ENCODE assay signal across 10 mouse cellular contexts in genomic region chr12:86646831-86647230, GRCm38 (mm10). TPM values are rescaled to one million over a fixed set of nuclear protein-coding genes. Genes with fewer than 3 reads are reported as not detected.
DNase-seq lines count a peak whose midpoint lies in the region; ATAC-seq lines count a peak whose summit lies in the region.
"Had no signal": no experiment of that assay in that cellular context is flagged by ENCODE, and none has a peak within 500 bp of the region (broad histone marks: within the 10 kb centered on the region; RNA-seq: fewer than 3 reads in every experiment).

No protein-coding gene starts in this region.

- no peak for ATAC-seq in embryonic facial prominence, embryonic 11.5 days (replicated peaks; ENCODE audit: insufficient number of reproducible peaks, low FRiP score, low TSS enrichment, low read depth)
- ATAC-seq in forebrain, embryonic 15.5 days (replicated peaks): no peak
- ATAC-seq in hindbrain, embryonic 16.5 days: peak; percentile 53

- no peak overlapping the region for H3K4me3 ChIP-seq in embryonic facial prominence, embryonic 11.5 days (ENCODE audit: low read depth, low read length)
- H3K4me3 ChIP-seq in forebrain, embryonic 15.5 days: no peak overlapping the region
- H3K4me3 ChIP-seq in hindbrain, embryonic 16.5 days (ENCODE audit: low read length): no peak overlapping the region

- H3K27me3 ChIP-seq in embryonic facial prominence, embryonic 11.5 days (ENCODE audit: control insufficient read depth, insufficient read depth, low read length): no peaks in the 10 kb centered on the region
- no peaks in the 10 kb centered on the region for H3K27me3 ChIP-seq in forebrain, embryonic 15.5 days
- H3K27me3 ChIP-seq in hindbrain, embryonic 16.5 days (replicated peaks; ENCODE audit: control insufficient read depth, insufficient read depth, low read length): no peaks in the 10 kb centered on the region

- no peak overlapping the region for H3K9ac ChIP-seq in embryonic facial prominence, embryonic 11.5 days (replicated peaks; ENCODE audit: low read length)
- H3K9ac ChIP-seq in forebrain, embryonic 15.5 days (replicated peaks): no peak overlapping the region
- no peak overlapping the region for H3K9ac ChIP-seq in hindbrain, embryonic 16.5 days (ENCODE audit: low read depth, low read length)

- WGBS in embryonic facial prominence, embryonic 11.5 days: 28% methylated on average over 9 of the region's 9 CpGs
- WGBS in forebrain, embryonic 15.5 days: 25% methylated on average over 9 of the region's 9 CpGs
- WGBS in hindbrain, embryonic 16.5 days: 41% methylated on average over 9 of the region's 9 CpGs

- no peaks in the 10 kb centered on the region for H3K36me3 ChIP-seq in embryonic facial prominence, embryonic 11.5 days (replicated peaks; ENCODE audit: control insufficient read depth, insufficient read depth, low read depth, low read length)
- H3K36me3 ChIP-seq in forebrain, embryonic 15.5 days: no peaks in the 10 kb centered on the region
- no peaks in the 10 kb centered on the region for H3K36me3 ChIP-seq in hindbrain, embryonic 16.5 days (ENCODE audit: control insufficient read depth, insufficient read depth, low read length)
- H3K36me3 ChIP-seq: G1E had no signal

- H3K4me2 ChIP-seq in embryonic facial prominence, embryonic 11.5 days (ENCODE audit: low read depth, low read length): no peak overlapping the region
- H3K4me2 ChIP-seq in forebrain, embryonic 15.5 days (replicated peaks): peak overlapping the region; percentile 4; the same call in 1 of the 2 replicates
- no peak overlapping the region for H3K4me2 ChIP-seq in hindbrain, embryonic 16.5 days (ENCODE audit: low read length)

- peak; percentile 14 to 21 for DNase-seq in layer of hippocampus, postnatal 36 days
- no peak for DNase-seq in layer of hippocampus, postnatal 25 days (ENCODE audit: extremely low spot score in 1 of 2, low spot score in 1 of 2)
- peak; percentile 12 for DNase-seq in embryonic facial prominence, embryonic 11.5 days (ENCODE audit: low spot score)
- no peak for DNase-seq in lung, postnatal 14 days
- no peak for DNase-seq in kidney, adult 11 months
- DNase-seq: adrenal gland, postnatal 25 days; lung, adult 18-20 months had no signal

- H3K27ac ChIP-seq in embryonic facial prominence, embryonic 11.5 days (replicated peaks; ENCODE audit: low read depth, low read length): no peak overlapping the region
- peak overlapping the region; percentile 46 for H3K27ac ChIP-seq in forebrain, embryonic 15.5 days (replicated peaks)
- 0 out of 2 replicates have a peak overlapping the region, but pooled peaks have one; percentile 18 for H3K27ac ChIP-seq in hindbrain, embryonic 16.5 days (ENCODE audit: low read depth, low read length)

- H3K9me3 ChIP-seq in embryonic facial prominence, embryonic 11.5 days (replicated peaks; ENCODE audit: control insufficient read depth, low read length): no peaks in the 10 kb centered on the region
- no peaks in the 10 kb centered on the region for H3K9me3 ChIP-seq in forebrain, embryonic 15.5 days
- no peaks in the 10 kb centered on the region for H3K9me3 ChIP-seq in hindbrain, embryonic 16.5 days (ENCODE audit: control insufficient read depth, low read length)
- H3K9me3 ChIP-seq: G1E had no signal

- no peaks in the 10 kb centered on the region for H3K4me1 ChIP-seq in embryonic facial prominence, embryonic 11.5 days (ENCODE audit: control insufficient read depth, insufficient read depth, low read length)
- H3K4me1 ChIP-seq in forebrain, embryonic 15.5 days: peaks cover 23% of the 10 kb centered on the region
- peaks cover 14% of the 10 kb centered on the region for H3K4me1 ChIP-seq in hindbrain, embryonic 16.5 days (ENCODE audit: control insufficient read depth, insufficient read depth, low read depth, low read length)

RNA-seq across cellular contexts. Expression of gene Vash1, which starts 31.7 kb away (rescaled TPM):
- total RNA-seq in layer of hippocampus, postnatal 36 days (2021): 10 to 100 TPM; 44.4 to 47.7 TPM
- total RNA-seq in layer of hippocampus, postnatal 25 days (2021): 10 to 100 TPM; 46.1 to 55.2 TPM
- polyA plus RNA-seq in embryonic facial prominence, embryonic 11.5 days (2014; fragmentation: Nextera tagmentation; extraction: Ambion mirVana): 10.4 and 12.3 TPM in 2 replicates
- 42.8 and 50.9 TPM in 2 replicates for polyA plus RNA-seq in forebrain, embryonic 15.5 days (2015; fragmentation: Nextera tagmentation; extraction: Ambion mirVana)
- polyA plus RNA-seq in hindbrain, embryonic 16.5 days (2015; fragmentation: Nextera tagmentation; extraction: Ambion mirVana): 28.3 and 31.5 TPM in 2 replicates
- total RNA-seq: G1E had no signal
- polyA plus RNA-seq: G1E had no signal

Comparison
In these comparisons a context has a peak if more than half of its experiments do, and no peak if none do; other contexts are left out.
1. DNase-seq: peak in layer of hippocampus, postnatal 36 days (2 of 2) and embryonic facial prominence, embryonic 11.5 days (single experiment); none in layer of hippocampus, postnatal 25 days (0 of 2), lung, postnatal 14 days (single experiment) and kidney, adult 11 months (single experiment).